Mouse (Mus musculus) kidney, adult 2 months (tissue): ENCODE measurements around the gene BC035947.

Experiments
- CTCF ChIP-seq: fragments of 200-500 bp; conservative IDR thresholded peaks from 2 replicates; pipeline ENCODE4 v1.5.1; 2011; ENCODE audit warnings: low read depth, mild to moderate bottlenecking, control low read depth, low read length, moderate library complexity, mixed read lengths; ENCODE audit not compliant: insufficient read depth, insufficient read length
- POLR2A ChIP-seq: fragments of 200-500 bp; IDR thresholded peaks from one replicate; pipeline ENCODE4 v1.6.1; 2011; ENCODE audit warnings: low read depth, low read length, control low read depth

DNA sequence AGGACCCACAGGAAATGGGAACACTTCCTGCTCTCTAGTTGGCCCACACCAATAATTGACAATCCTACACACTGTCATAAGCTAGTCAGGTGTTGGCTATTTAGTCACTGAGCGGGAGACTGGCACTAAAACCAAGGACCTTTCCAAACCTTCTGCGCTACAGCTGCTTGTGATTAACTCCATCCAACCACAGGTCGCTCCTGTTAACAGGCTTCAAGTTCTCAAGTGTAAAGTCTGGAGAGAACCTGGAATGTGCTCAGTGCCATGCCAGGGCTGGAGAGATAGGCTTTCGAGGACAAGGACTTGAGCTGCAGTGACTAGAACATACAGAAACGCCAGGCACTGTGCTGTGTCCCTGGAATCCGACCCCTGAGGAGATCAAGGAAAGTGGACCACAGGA is 27.2 kb upstream of the BC035947 start:
- TF ChIP-seq CTCF (no peak), POLR2A (no peak)
